Mouse (Mus musculus) lung, postnatal 0 days (tissue): ENCODE data around the gene Acbd3.

Source experiments
- CTCF ChIP-seq: IDR thresholded peaks from 2 replicates; pipeline ENCODE4 v1.5.1; 2016; ENCODE audit warnings: antibody characterized with exemption, mild to moderate bottlenecking
- EP300 ChIP-seq: IDR thresholded peaks from 2 replicates; pipeline ENCODE4 v1.6.1; 2016; ENCODE audit warnings: antibody characterized with exemption, mild to moderate bottlenecking, control low read depth

DNA sequence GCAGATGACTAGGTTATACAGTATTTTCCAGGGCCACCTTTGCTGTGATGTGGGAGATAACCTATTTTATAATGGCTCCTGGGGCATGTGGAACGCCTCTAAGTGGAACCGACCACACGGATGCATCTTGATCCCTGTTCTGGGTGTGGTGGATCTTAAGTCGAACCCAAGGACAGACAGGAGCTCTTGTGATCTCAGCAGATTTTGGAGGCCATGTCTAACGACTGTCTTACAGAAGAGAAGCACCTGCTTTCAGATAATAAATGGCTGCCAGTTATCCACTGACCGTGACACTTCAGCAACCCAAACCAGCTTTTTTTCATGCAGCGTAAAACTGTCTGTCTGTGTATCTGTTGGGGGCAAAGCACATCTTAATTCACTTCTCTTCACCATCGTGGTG lies 28.5 kb downstream of the Acbd3 start:
- TF ChIP-seq CTCF, result no peak
- TF ChIP-seq EP300, result no peak
